Mouse (Mus musculus) cerebellum, adult 9-10 months (tissue): ENCODE measurements at regions not wholly inside any gene's neighbourhood (a gene's known extent, or its start where the extent isn't known, plus 50 kb on each side); places are given as distances from the start of the nearest gene placed in this dataset.

Source experiments
- DNase-seq: peaks from one replicate; pipeline ENCODE4 v3.0.0; 2022

- DNase-seq = no peak
Measured at GRCm38 (mm10) chr1:185519811-185520210, 65.2 kb downstream of the Slc30a10 start.

- DNase-seq = no peak
Measured at GRCm38 (mm10) chr1:185524020-185524419, 69.4 kb downstream of the Slc30a10 start.

- DNase-seq = no peak
Measured at GRCm38 (mm10) chr1:185533471-185533870, 78.8 kb downstream of the Slc30a10 start.

- DNase-seq = no peak
Measured at GRCm38 (mm10) chr1:185534129-185534528, 79.5 kb downstream of the Slc30a10 start.

- no peak for DNase-seq
Measured at GRCm38 (mm10) chr1:185535321-185535720, 80.7 kb downstream of the Slc30a10 start.

GRCm38 (mm10) chr1:185537236-185537635 lies 82.6 kb downstream of the Slc30a10 start:
- no peak for DNase-seq

GRCm38 (mm10) chr1:185539458-185539857 lies 84.8 kb downstream of the Slc30a10 start:
- no peak for DNase-seq

- peak; percentile 15 for DNase-seq
Measured at GRCm38 (mm10) chr1:185546346-185546745, 91.7 kb downstream of the Slc30a10 start.

GRCm38 (mm10) chr1:185572761-185573530 lies 118.3 kb downstream of the Slc30a10 start:
- no peak for DNase-seq

- no peak for DNase-seq
Measured at GRCm38 (mm10) chr1:185574978-185575377, 120.3 kb downstream of the Slc30a10 start.

- DNase-seq = no peak
Measured at GRCm38 (mm10) chr1:185579824-185580223, 125.2 kb downstream of the Slc30a10 start.

- no peak for DNase-seq
Measured at GRCm38 (mm10) chr1:185585191-185585870, 130.7 kb downstream of the Slc30a10 start.

- DNase-seq = no peak
Measured at GRCm38 (mm10) chr1:185587671-185588347, 133.2 kb downstream of the Slc30a10 start.

GRCm38 (mm10) chr1:185588348-185588719 lies 133.7 kb downstream of the Slc30a10 start:
- no peak for DNase-seq

- no peak for DNase-seq
Measured at GRCm38 (mm10) chr1:185596815-185597214, 142.2 kb downstream of the Slc30a10 start.

- DNase-seq = no peak
Measured at GRCm38 (mm10) chr1:185598514-185598913, 143.9 kb downstream of the Slc30a10 start.

- no peak for DNase-seq
Measured at GRCm38 (mm10) chr1:185601166-185601565, 146.5 kb downstream of the Slc30a10 start.

GRCm38 (mm10) chr1:185605996-185606395 lies 151.3 kb downstream of the Slc30a10 start:
- DNase-seq = no peak

- DNase-seq = no peak
Measured at GRCm38 (mm10) chr1:185607611-185608010, 153.0 kb downstream of the Slc30a10 start.

GRCm38 (mm10) chr1:185608440-185608839 lies 153.8 kb downstream of the Slc30a10 start:
- no peak for DNase-seq

- no peak for DNase-seq
Measured at GRCm38 (mm10) chr1:185610586-185610985, 155.9 kb downstream of the Slc30a10 start.

GRCm38 (mm10) chr1:185615819-185616429 lies 161.3 kb downstream of the Slc30a10 start:
- no peak for DNase-seq

GRCm38 (mm10) chr1:185617691-185618090 lies 163.0 kb downstream of the Slc30a10 start:
- peak; percentile 4 for DNase-seq
